Mouse (Mus musculus): Measurements from ENCODE around the gene 9930022D16Rik.

- no peak for TF ChIP-seq GATA1 (IDR thresholded peaks at IDR 0.05; ENCODE audit: borderline replicate concordance, low read length)
- TF ChIP-seq FLI1 (IDR thresholded peaks at IDR 0.05; ENCODE audit: low read length): no peak
These were observed 28.5 kb downstream of the 9930022D16Rik start for GRCm38 (mm10) chr11:109442166-109442730.
